Mouse (Mus musculus) adrenal gland, postnatal 4 days (tissue): ENCODE measurements around the gene Wdr62. TPM values are rescaled to one million over a fixed set of nuclear protein-coding genes. Genes with fewer than 3 reads are reported as not detected.
A peak's percentile ranks its signal among the peaks of the same experiment; 100 is the strongest.

Source experiments
- DNase-seq, 2 experiments: peaks; one replicate each; pipeline ENCODE4 v3.0.0; 2021 to 2022; ENCODE audit warnings: low spot score in 2 of 2, mixed read lengths in 2 of 2
- total RNA-seq, 2 experiments: library from RNA; stranded (reverse); gene quantifications; 2 replicates each; pipeline ENCODE4 v1.2.3; 2021

Wdr62 gene
- total RNA-seq, 2 experiments from 2014 or later: 12.1 to 13.5 TPM

DNA sequence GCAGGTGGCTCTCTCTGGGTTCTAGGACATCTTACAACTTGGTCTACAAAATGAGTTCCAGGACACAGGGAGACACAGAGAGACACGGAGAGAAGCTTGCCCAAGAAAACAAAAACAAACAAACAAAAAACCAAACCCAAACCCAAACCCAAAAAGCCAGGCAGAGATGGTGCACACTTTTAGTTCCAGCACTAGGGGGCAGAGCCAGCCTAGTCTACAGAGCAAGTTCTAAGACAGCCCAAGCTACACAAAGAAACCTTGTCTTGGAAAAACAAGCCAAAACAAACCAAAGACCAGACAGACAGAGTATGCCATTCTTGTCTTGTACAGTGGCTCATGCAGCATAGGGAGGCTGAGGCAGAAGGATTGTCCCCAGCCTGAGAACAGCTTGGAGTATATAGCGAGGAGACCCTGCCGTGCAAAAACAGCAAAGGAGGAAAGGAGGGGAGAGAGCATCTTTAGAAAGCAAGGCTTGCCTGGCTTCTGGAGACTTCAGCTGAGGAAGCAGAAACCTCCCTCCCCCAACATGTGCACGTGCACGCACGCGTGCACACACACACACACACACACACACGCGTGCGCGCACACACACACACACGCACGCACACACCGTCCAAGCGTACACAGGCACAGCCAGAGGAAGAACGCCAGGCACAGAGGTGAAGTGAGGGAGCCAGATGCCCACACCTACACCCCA is 26.0 kb upstream of the Wdr62 start:
- DNase-seq: no peak

DNA sequence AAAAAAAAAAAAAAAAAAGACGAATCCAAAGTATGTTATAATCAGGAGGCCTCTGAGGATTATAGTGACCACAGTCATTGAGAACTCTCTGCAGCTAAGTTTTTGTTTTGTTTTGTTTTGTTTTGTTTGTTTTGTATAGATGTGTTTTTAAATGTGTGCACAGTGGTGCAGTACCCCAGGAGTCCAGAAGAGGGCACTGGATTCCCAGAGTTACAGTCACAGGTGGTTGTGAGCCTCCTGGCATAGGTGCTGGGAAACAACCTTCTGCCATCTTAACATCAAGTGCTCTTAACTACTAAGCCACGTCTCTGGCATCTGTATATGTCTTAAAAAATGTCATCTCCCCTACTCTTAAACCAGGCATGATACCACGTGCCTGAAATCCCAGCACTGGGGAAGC is 20.7 kb upstream of the Wdr62 start:
- no peak for DNase-seq

DNA sequence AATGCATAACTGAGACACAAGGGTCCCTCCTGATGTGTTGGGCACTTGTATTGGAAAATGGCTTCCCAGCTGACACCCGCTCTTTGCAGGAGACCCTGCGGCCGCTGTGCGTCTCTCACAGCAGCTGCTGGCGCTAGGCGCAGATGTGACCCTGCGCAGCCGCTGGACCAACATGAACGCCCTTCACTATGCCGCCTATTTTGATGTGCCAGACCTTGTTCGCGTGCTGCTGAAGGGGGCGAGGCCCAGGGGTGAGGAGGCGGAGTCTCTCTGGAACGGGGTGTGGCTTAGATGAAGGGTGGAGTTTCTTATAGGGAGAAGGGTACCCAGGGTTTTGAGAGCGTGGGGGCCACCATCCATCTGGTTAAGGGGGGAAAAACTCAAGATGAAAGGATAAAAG is 17.0 kb upstream of the Wdr62 start:
- DNase-seq: no peak

DNA sequence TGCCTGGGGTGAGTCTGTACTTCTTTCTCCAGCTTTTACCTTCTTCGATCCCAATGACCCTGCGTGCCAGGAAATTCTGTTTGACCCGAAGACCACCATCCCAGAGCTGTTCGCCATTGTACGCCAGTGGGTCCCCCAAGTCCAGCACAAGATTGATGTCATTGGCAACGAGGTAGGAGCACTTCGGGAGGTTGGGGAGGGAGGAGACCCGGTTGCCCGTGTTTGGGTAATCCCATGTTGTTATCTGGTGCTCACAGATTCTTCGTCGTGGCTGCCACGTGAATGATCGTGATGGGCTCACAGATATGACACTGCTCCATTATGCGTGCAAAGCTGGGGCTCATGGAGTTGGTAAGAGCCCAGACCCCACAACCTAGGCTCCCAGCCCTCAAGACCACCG is 16.6 kb upstream of the Wdr62 start:
- DNase-seq: no peak

DNA sequence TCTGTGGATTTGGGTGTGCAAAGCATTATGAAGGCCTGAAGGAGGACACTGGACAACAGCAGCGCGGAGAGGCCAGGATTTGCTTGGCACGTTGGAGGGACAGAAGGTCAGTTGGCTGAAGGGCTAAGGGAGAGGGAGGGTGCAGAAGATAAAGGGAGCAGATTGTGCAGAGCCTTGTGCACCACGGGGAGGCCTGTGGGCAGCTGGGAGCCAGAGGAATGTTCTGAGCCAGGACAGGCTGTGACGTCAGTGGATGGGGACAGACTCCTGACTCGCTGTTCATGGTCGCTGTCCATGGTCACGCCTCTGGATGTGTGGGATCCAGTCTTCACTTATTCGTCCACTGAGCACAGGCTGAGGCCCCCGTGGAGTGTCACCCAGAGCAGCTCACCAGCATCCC is 14.9 kb upstream of the Wdr62 start:
- DNase-seq: peak in 1 of 2 experiments; percentile 42

DNA sequence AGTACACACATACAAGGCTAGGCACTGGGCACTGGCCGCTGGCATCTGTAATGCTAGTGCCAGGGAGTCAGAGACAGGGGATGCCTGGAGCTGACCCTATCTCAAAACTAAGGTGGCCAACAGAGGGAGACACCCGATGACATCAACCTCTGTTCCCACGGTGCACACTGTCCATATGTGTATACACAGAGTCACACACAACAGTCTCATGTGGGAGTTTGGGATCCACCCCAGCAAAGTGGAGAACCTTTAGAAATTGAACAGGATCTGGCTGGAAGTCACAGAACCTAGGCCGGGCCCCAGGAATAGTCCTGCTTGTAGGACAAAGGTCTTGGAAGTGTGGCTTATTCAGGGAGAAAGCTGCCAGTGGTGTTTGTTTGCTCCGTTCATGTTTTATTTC is 14.1 kb upstream of the Wdr62 start:
- no peak for DNase-seq

DNA sequence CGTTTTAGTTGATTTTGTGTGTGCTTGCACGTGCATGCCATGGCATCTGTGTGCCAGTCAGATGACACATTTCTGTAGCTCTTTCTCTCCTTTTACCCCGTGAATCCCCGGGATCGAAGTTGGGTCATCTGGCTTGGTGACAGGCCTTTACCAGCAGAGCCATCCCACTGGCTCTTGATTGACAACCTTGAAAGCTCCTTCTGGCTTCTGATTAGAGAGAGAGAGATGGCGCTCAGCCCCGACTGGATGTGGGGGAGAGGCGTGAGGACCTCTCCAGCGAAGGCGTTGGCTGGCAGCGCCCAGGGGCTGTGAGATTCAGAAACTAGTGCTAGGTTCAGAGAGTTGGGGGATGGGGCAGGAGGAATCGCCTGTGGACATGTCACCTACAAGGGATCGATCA is 13.6 kb upstream of the Wdr62 start:
- no peak for DNase-seq

DNA sequence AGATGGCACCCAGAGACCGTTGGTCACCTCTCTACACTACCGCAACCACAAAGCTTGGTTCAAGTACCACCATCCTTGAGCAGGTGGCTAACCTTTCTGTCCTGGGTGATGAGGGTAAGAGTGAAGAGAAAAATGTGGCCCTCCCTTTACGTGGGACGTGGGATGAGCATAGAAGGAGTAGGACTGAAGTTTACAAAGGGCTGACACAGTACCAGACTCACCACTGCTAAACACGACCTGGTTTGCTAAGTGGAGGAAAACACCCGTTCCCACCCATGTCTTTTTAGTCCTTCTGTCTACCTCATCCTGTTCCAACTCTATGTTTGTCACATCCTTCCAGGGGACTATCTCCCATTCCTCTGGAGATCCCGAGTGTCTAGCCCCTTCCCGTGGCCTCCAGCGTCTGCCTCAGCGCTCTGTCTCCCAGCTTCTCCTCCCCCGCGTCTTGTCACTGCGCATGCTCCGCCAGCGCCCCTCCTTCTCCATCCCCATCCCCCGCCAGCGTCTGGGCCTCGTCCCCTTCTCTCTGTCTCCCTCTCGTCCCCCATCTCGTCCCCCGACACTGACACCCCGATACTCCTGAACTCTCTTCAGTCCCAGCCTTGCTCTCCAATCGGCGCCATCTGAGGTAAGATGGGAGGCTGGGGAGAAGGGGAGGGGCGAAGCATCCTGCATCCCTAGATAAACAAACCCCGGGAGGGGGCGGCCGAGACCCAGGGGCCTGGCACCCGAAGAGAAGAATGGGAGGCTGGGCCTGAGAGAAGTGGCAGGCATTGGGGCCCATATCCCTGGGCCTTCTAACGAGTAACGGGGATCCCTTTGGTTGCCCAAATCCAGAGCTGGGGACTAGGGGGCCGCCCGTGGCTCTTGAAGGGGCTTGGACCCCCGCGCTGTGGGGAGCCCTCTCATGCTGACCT is 11.3 kb upstream of the Wdr62 start, which contains the start of gene Clip3:
TSS of gene Clip3 (plus strand) at position 514 of the 917 bp plus-strand sequence.
- peak in 1 of 2 experiments; percentile 37 for DNase-seq

DNA sequence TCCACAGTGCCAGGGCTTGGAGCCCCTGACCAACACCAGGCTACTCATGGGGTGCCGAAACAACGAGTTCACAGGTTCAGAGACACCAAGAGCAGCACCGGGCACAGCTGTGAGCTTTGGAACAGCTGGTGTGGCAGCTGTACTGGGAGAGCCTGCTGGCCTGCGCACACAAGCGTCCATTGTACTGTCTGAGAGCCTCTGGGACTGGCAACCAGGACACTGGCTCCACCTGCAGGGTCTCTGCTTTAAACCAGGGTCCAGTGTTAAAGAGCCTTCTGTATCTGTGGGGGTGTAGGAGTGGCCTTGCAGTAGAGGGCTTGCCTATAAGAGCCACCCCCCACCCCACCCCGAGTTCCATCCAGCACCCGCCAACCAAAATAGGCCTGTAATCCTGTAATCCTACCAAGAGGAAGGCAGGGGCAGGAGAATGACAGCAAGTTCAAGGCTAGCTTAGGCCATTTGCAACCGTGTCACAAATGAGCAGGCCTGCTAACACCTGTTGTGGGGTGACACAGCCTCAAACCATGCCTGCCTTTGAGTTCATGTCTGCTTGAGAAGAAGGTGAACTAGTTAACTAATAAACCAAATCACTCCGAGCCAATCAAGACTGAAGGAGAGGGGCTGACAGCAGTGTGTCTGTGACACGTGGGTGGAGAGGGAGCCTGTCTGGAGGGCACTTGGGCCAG is 9.6 kb upstream of the Wdr62 start:
- no peak for DNase-seq

DNA sequence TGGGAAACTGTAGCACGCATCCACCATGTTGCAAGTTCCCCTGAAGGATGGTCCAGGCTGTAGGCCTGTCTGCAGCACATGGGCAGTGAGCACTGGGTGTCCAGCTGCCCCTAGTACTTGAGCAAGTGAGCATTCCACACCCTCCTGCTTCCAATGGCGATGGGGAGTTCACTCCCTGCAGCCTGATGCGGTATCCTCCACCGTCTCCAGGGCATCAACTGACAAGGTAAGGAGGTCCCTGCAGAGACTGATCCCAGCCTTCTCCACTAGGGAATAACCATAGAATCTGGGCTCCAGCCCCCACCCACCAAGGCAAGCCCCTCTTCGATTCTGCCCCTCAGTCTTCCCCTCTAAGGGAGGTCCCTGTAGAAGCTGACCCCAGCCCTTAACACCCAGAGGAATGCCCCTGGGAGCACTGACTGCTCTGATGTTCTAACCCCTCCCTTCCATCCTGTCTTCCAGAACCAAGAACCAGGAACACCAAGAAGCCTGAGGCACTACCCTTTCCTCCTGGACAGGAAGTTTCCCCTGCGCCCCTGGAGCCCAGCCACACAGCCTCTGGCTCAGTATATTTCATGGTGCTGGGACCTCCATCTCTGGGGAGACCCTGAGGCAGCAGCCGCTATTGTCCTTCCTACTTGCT is 9.0 kb upstream of the Wdr62 start:
- no peak for DNase-seq

DNA sequence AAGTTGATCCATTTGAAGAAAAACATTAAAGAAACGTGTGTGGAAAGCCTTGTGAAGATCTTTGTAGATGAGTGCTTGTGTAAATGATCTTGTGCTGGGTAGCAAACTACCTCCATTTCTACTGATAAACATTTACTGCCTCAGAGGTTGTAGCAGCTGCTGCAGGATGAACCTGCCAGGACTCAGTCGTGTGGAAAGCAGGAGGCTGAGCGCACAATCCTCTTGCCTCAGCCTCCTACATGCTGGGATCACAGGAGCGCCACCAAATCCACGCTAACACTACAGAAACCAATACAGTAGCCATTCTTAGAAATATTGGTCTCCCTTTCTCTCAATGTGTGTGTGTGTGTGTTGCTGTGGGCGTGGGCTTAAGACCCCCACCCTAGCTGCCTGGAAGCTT is 7.8 kb upstream of the Wdr62 start:
- no peak for DNase-seq

DNA sequence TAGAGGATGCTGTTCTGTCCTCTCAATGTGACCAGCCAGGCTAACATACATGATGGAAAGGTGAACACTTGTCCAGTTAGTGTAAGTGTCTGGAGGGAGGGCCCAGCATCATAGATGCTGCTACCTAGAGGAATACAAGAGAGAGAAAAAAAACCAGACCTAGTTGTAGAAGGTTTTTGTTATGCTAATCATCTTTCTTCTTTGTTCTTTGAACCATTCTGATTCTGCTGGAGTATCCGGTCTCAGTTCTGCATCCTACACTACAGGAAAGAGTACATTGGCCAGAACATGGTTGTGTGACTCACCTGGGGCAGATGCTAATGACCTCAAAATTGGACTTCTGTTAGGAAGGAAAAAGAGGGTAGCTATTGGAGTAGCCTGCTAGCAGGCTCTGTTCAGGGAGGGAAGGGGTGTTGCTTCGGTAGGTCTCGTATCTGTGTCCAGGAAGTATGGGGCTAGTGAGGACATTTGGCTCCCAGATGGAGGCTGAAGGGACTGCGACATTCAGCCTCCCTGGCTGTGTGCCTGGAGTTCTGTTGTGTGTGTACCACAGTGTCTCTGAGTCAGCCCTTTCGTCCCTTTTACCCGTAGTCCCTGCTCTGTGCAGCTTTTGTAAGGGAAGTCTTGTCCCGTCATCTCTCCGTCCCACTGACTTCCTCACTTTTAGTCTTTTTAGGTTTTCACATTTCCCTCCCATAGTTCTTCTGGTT is 6.6 kb upstream of the Wdr62 start:
- DNase-seq: no peak

DNA sequence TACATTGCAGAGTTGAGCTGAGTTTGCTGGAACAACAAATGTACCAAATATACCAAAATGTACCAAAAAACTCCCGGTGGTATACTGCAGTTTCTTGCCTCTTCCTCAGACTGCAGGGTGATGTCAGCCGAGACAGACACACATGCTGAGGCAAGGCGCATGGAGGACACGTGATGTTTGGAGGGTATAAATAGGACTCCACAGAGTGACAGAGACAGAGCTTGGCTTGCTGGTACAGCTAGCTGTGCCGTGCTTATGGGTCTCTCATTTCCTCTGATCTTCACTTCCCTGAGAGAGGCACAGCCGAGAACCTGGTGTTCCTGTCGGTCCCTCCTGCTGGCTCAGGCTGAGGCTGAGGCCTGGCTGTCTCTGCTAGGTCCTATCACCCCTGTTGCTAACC is 2.5 kb upstream of the Wdr62 start:
- no peak for DNase-seq

DNA sequence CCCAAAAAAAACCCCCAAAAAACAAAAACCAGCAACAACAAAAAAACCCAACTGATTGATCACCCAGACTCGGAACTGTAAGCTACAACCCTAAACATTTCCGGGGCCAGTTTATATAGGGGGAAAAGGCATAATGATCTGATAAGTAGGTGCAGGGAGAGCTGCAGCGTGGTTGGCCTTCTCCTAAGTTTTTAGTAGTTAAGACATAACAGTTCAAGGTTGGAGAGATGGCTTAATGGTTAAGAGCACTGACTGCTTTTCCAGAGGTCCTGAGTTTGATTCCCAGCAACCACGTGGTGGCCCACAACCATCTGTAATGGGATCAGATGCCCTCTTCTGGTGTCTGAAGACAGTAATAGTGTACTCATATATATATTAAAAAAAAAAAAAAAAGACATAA is 1.3 kb upstream of the Wdr62 start:
- DNase-seq: no peak

DNA sequence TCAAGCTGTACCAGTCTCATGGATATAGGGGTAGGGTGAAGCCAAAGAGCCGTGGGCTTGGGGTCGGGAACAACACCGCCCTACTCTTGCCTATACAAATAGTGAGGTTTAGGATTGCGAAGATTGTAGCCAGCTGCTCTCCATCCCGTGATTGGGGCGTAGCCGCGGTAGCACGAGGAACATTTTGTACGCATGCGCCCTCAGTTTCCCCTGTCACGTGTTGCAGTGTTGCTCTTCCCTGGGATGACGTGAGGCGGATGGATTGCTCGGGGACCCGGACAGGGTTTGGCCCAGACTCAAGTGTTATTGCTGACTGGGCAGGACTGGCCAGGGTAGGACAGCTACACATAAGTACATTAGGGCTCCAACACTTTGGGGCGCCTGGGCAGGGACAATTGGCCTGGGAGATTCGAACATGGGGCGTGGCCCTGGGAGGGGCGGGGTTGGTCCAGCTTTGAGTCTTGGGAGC is 485 bp upstream of the Wdr62 start:
- DNase-seq: peak; percentile 57

DNA sequence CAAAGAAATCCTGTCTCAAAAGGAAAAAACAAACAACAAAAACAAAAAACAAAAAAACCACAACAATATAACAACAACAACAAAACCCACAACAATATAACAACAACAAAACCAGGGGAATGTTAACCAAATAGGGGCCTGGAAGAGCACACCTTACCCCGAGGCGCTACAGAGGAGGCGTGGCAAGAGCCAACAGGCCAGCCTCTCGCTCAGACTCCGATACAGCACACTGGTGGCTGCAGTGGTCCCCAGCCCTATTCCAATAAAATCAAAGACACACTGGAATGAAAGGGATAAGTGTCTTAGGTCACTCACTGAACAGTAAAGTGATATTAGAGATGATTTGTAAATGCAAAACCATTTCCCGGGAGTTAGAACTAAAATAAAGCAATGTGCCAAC is 683 bp downstream of the Wdr62 start:
- no peak for DNase-seq

DNA sequence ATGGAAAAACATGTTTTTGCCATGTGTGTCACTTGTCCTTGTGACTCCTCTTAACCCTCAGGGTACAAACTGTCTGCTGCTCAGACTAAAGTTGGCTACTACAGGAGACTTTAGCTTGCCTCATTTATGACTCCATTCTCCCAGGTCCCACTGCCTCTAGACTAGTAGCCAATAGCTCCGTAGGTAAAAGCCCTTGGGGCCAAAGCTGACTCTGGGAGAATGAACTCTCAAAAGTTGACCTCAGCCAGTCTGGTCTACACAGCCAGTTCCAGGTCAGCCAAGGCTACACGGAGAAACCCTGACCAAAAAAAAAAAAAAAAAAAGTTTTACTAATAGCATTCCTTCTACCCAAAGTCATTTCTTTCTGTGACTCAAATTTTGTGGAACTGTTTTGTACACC is 1.3 kb downstream of the Wdr62 start:
- no peak for DNase-seq

DNA sequence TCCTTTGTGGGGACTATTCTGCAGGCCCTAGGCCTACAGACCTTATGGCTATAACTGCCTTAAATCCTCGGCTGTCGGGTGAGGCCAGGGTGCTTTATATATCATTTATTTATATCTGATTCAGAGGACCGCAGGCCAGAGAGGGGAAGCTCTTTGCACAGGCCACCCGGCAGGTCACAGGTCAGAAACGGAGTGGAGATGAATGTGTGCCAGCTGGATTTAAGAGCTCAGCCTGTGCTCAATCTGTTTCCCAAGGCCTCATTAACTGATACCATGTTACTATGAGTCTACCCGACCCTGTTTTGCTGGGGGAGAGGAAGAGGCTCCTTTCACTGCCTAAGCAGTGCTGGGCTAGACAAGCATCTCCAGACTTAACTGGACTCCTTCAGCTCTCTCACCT is 5.8 kb downstream of the Wdr62 start:
- DNase-seq: no peak

DNA sequence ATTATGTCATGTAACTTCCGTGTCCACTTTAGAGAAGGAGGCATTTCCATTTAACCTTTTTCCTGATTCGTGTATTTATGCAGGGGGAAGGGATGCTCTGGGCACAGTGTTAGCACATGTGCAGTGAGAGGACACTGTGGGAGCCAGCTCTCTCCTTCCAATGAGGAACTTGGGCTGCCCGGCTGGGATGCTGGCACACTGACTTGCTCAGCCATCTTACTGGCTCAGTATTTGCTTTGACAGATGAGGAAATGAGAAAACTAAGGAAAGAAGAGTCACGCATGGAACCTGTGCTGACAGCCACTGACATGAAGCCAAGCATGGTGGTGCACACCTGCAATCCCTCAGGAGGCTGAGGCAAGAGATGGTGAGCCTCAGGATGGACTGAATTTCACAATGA is 10.6 kb downstream of the Wdr62 start:
- no peak for DNase-seq

DNA sequence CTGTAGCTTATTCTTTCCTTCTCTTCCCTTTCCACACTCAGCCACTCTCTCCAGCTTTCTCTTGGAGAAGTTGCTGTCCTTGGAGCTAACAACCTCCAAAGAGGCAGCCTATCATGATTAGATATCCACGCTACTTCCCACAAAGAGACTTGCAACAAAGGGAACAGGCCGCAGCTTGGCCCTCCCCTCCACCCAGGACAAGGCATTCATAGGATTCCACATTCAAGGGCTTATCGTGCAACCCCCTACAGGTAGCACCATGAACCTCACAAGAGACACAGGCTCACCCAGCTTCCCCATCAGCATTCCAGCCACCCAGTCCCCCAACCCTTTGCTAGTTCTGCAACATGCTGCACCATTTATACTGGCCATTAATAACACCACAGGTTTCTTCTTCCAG is 13.4 kb downstream of the Wdr62 start:
- DNase-seq: no peak

DNA sequence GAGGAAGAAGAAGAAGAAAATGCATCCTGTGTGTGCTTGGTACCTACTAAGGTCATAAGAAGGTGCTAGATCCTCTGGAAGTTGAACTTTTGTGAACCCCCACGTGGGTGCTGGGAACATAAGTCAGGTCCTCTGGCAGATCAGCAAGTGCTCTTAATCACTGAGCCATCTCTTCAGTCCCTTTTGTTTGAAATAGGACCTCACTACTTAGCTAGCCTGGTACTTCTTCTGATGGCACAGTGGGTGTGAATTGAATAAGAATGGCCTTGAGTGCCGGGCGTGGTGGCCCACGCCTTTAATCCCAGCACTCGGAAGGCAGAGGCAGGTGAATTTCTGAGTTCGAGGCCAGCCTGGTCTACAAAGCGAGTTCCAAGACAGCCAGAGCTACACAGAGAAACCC is 14.3 kb downstream of the Wdr62 start:
- no peak for DNase-seq
